Mouse (Mus musculus) brain, embryonic 14.5 days (tissue): ENCODE measurements around the gene Egln2.

Source experiments
- CTCF ChIP-seq: fragments of 200-500 bp; IDR thresholded peaks from 2 replicates; pipeline ENCODE4 v1.5.1; 2012; ENCODE audit warnings: inconsistent platforms, mild to moderate bottlenecking, moderate library complexity, borderline replicate concordance; ENCODE audit not compliant: insufficient read depth, insufficient read length; ENCODE audit errors: extremely low read depth
- POLR2A ChIP-seq: fragments of 200-500 bp; IDR thresholded peaks from 2 replicates; pipeline ENCODE4 v1.6.1; 2012; ENCODE audit warnings: mild to moderate bottlenecking, inconsistent platforms, borderline replicate concordance; ENCODE audit not compliant: poor library complexity, insufficient read depth, insufficient read length, severe bottlenecking; ENCODE audit errors: extremely low read depth

DNA sequence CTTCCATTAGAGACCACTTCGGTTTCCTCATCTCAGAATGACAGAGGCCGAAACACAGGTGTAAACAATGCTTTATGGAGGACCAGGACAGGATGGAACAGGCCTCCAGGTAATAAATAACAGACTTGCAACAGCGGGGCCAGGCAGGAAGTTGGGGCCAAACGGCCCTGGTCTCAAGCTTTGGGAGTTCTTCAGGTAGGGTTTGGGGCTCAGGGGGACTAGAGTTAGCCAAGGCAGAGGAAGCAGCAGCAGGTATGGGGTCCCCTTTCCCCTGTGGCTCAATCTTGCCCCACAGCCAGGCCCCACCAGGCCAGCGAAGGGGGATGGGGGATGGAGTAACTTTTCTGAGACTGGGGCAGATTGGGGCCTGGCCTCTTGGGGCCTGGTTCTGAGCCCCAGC lies 1.8 kb upstream of the Egln2 start:
- TF ChIP-seq POLR2A (no peak), CTCF (no peak)
